Mouse (Mus musculus) spleen, adult 2 months (tissue): ENCODE results near the gene Cwh43. TPM values are rescaled to one million over a fixed set of nuclear protein-coding genes. Genes with fewer than 3 reads are reported as not detected.

ENCODE experiments used
- DNase-seq, 2 experiments: peaks; one replicate each; pipeline versions ENCODE4 v3.0.0 to v3.0.0-alpha.2; 2012 to 2021; ENCODE audit warnings: low spot score in 2 of 2, low read depth in 1 of 2
- H3K27ac ChIP-seq: fragments of 200-500 bp; 2 replicates; pipeline ENCODE4 v1.5.1; 2012; ENCODE audit warnings: low read length, inconsistent platforms; ENCODE audit not compliant: insufficient read depth
- H3K27me3 ChIP-seq: fragments of 200-500 bp; 2 replicates; pipeline ENCODE4 v1.6.1; 2012; ENCODE audit warnings: mild to moderate bottlenecking, moderate library complexity, low read length, inconsistent platforms; ENCODE audit not compliant: control insufficient read depth, insufficient read depth
- H3K36me3 ChIP-seq: fragments of 200-500 bp; 2 replicates; pipeline ENCODE4 v1.6.1; 2012; ENCODE audit warnings: mild to moderate bottlenecking, low read length, inconsistent platforms; ENCODE audit not compliant: control insufficient read depth, insufficient read depth
- H3K4me1 ChIP-seq: fragments of 200-500 bp; 2 replicates; pipeline ENCODE4 v1.6.1; 2011; ENCODE audit warnings: inconsistent platforms; ENCODE audit not compliant: control insufficient read depth, insufficient read depth, insufficient read length
- H3K4me3 ChIP-seq: fragments of 200-500 bp; 2 replicates; pipeline ENCODE4 v1.5.1; 2011; ENCODE audit warnings: mild to moderate bottlenecking, inconsistent platforms; ENCODE audit not compliant: insufficient read depth, insufficient read length; ENCODE audit errors: extremely low read depth
- CTCF ChIP-seq: fragments of 200-500 bp; IDR thresholded peaks from 2 replicates; pipeline ENCODE4 v1.5.1; 2011; ENCODE audit warnings: mild to moderate bottlenecking, inconsistent platforms; ENCODE audit not compliant: insufficient read depth, insufficient read length, insufficient replicate concordance; ENCODE audit errors: extremely low read depth
- POLR2A ChIP-seq: fragments of 200-500 bp; IDR thresholded peaks from 2 replicates; pipeline ENCODE4 v1.6.1; 2011; ENCODE audit warnings: low read depth, low read length, inconsistent platforms
- WGBS: fragments of 180-500 bp; shearing (Covaris S2); methylation state at CpG from one replicate; pipeline ENCODE4 v1.1.7; 2018; 5-methylcytosine and 5-hydroxymethylcytosine counted together
- polyA plus RNA-seq: library from polyadenylated mRNA; depleted of rRNA; stranded (reverse); fragments of >200 nt; gene quantifications from 2 replicates; pipeline ENCODE4 v1.2.3, GENCODE M21; 2012

The Cwh43 gene
- polyA plus RNA-seq, 1 experiment = not detected

DNA sequence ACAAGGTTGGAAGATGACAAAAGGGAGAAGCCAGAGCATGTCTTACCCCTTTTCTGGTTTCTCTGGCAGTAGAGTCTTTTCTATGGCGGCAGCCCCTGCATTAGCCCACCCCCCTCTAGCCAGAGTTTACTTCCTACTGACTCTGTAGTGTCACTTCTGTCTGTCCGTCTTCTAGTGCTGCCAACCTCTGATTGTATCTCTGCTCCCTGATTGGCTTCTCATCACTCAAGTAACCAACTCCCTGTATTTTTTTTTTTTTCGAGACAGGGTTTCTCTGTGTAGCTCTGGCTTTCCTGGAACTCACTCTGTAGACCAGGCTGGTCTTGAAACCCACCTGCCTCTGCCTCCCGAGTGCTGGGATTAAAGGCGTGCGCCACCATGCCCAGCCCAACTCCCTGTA lies 26.9 kb downstream of the Cwh43 start:
- 74% methylated on average over 6 of the region's 6 CpGs for WGBS
- no peak for TF ChIP-seq CTCF
- TF ChIP-seq POLR2A = no peak

DNA sequence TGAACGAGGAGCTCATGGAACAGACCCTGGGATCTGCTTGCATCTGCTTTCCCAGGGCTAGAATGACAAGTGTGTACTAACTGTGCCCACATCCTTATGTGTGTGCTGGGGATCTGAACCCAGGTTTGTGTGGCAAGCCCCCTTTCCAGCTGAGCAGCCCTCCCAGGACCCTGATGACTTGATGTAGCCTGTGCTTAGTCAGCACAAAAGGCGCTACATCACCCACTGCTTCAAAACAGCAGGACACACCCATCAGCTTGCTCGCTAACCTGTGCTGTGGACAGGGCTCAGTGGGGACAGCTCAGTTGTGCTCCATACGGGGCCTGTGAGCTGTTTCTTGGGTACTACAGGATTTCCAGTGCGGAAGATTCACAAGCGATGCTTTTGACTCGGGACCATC lies 28.9 kb downstream of the Cwh43 start:
- Histone ChIP-seq H3K27me3 (no peaks in the 10 kb centered on the region), H3K27ac (no peak overlapping the region), H3K36me3 (no peaks in the 10 kb centered on the region), H3K4me3 (no peak overlapping the region), H3K4me1 (no peaks in the 10 kb centered on the region)
- 80% methylated on average over 7 of the region's 7 CpGs for WGBS
- TF ChIP-seq CTCF (no peak), POLR2A (no peak)
- DNase-seq = no peak

More for the DNA sequence above, 26.9 kb downstream of the Cwh43 start:
- DNase-seq = no peak
- no peaks in the 10 kb centered on the region for H3K36me3 ChIP-seq
- no peaks in the 10 kb centered on the region for H3K27me3 ChIP-seq
- no peak overlapping the region for H3K4me3 ChIP-seq
- no peak overlapping the region for H3K27ac ChIP-seq
- H3K4me1 ChIP-seq = no peaks in the 10 kb centered on the region

DNA sequence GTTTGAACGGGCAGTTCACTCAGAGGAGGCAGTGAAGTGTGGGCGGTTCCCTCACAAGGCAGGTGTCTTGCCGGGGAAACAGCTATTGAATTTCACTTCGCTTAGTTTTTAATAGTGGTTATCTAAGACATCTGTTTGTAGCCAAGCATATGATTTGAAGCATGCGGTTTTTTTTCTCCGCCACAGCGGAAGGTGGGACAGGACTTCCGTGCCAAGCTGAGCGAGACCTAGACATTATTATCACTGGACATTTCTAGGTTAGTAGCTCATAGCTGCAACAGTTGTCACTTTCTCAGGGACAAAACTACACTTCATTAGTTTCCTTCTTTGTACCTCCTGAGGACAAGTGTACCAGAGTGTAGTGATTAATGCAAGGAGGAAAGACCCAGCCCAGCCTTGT lies 36.3 kb downstream of the Cwh43 start:
- H3K27me3 ChIP-seq = no peaks in the 10 kb centered on the region
- WGBS = 84% methylated on average over 9 of the region's 9 CpGs
- H3K4me3 ChIP-seq = no peak overlapping the region
- H3K27ac ChIP-seq = no peak overlapping the region
- no peaks in the 10 kb centered on the region for H3K36me3 ChIP-seq
- no peak for DNase-seq
- no peak for TF ChIP-seq CTCF
- TF ChIP-seq POLR2A = no peak
- no peaks in the 10 kb centered on the region for H3K4me1 ChIP-seq

DNA sequence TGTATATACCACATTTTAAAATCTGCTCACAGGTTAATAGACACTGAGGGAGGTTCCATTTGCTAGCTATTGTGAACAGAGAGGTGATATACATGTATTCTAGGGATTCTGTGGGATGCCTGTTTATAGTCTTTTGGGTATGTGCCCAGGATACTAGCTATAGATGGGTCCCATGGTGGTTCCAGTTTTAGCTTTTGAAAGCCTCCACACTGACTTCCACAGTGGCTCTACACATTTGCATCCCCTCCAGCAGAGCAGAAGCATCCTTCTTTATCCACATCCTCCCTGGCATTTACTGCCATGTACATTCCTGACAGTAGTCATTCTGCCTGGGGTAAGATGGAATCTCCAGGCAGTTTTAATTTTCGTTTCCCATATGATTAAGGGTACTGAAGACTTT lies 44.4 kb downstream of the Cwh43 start:
- Histone ChIP-seq H3K27ac (no peak overlapping the region), H3K4me1 (no peaks in the 10 kb centered on the region), H3K36me3 (no peaks in the 10 kb centered on the region), H3K27me3 (no peaks in the 10 kb centered on the region), H3K4me3 (no peak overlapping the region)
- no peak for DNase-seq
- TF ChIP-seq POLR2A (no peak), CTCF (no peak)
- 73% methylated on average over 1 of the region's 1 CpGs for WGBS

DNA sequence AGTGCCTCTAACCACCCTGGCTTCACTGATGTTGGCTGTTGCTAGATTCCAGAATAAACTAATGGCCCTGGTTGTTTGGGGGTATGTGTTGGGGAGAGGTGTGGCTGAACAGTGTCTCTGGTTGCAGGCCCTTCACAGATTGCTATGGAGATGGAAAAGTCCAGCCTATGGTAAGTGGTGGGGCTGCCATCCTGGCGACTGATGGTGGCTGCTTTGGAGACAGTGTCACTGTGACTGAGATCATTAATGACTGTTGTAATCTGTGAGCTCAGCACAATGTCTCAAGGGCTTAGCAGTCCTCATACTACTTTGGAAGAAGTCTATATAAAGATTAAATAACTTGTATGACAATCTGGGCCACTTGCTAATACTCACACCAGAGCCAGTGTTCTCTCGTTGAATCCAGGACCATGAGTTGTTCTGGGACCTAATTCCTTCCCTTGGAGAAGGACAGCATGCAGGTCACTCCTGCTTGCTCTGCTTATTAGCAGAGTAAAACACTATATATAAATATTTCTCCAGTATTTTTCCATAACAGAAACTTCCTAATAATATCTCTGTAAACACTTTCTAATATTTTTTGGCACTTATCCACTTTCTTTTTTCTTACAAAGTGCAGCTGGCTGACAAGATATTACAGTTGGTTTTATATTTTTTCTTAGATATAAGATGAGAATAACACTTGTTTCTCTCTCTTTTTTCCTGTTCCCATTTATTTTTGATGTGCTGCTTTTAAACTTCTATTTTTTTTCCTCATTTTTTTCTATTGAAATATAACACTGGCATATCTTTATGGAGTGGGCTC lies 48.8 kb downstream of the Cwh43 start:
- H3K36me3 ChIP-seq = no peaks in the 10 kb centered on the region
- no peak for DNase-seq
- TF ChIP-seq POLR2A (no peak), CTCF (no peak)
- H3K4me1 ChIP-seq = no peaks in the 10 kb centered on the region
- WGBS = 87% methylated on average over 2 of the region's 2 CpGs
- H3K4me3 ChIP-seq = no peak overlapping the region
- no peak overlapping the region for H3K27ac ChIP-seq
- no peaks in the 10 kb centered on the region for H3K27me3 ChIP-seq

DNA sequence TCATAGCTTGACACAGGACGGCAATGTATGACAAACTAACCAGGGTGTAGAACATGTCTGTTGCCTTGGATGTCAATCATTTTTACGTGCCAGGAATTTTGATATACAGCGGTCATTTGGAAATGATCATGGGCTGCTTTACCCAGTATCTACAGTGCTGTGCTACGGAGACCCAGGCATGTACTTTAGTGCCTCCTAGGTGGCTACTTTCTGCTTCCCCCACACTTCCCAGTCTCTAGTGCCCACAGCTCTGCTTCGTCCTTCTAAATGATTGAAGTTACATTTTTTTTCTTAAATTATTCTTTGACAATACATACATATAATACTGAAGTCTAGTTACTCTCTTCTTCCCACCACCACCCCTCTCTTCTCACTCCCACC lies 49.4 kb downstream of the Cwh43 start:
- Histone ChIP-seq H3K36me3 (no peaks in the 10 kb centered on the region), H3K4me1 (no peaks in the 10 kb centered on the region), H3K27me3 (no peaks in the 10 kb centered on the region), H3K4me3 (no peak overlapping the region), H3K27ac (no peak overlapping the region)
- WGBS = 88% methylated on average over 5 of the region's 5 CpGs
- TF ChIP-seq POLR2A = no peak
- TF ChIP-seq CTCF = no peak
- no peak for DNase-seq

DNA sequence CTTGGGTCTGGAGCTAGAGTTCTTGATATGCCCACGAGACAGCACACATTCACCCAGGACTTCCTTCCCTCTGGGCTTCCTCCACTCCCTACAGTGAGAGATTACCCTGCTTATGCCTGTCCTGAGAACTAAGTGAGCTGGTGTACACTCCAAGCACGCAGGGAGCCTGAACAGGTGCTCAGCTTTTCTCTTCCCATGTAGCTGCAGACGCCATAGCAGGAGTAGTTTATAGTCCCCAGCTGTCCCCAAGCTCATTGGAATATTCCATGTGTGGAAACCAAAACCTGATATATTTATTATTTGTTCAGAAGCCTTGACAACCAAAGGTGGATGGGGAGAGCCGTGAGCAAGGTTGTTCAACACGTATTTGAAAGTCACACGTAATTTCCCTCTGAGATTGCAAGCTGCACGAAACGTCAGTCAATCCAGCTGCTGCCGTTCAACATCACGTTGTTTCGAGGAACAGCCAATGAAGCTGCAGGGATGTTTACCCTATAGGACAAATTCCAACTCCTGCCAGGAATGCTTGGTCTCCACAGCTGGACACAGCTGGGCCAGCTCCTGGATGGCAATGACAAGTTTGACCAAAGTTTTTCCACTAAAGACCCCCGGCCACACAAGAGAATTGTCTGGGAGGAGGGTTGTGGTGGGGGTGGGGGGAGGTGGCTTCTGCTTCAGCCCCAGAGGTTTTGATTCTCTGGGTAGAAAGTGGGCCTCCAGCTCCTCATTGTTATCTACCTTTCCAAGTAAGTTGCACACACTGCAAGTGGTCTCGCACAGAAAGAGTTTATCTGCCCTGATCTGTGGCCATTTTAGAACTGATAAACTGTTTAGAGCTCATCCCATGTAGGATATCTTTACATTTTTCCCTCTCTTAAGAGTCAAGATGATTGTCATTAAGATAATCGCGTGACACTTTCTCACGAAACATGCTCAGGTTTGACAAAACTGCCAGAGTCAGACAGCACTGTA lies 62.9 kb downstream of the Cwh43 start:
- WGBS = 82% methylated on average over 16 of the region's 16 CpGs
- Histone ChIP-seq H3K4me1 (no peaks in the 10 kb centered on the region), H3K27ac (no peak overlapping the region), H3K4me3 (no peak overlapping the region), H3K36me3 (no peaks in the 10 kb centered on the region), H3K27me3 (no peaks in the 10 kb centered on the region)
- no peak for TF ChIP-seq POLR2A
- TF ChIP-seq CTCF = no peak
- DNase-seq = no peak
